Mouse (Mus musculus) CH12.LX (cell line): ENCODE results near the gene Icos. TPM values are rescaled to one million over a fixed set of nuclear protein-coding genes. Genes with fewer than 3 reads are reported as not detected.

ENCODE experiments used
- DNase-seq: peaks from one replicate; pipeline ENCODE4 v3.0.0-alpha.2; 2013; ENCODE audit errors: extremely low read depth
- H3K27ac ChIP-seq: 2 replicates; pipeline ENCODE4 v1.5.1; 2012; ENCODE audit warnings: low read depth, mild to moderate bottlenecking, control low read depth, moderate library complexity; ENCODE audit not compliant: insufficient read depth
- H3K27me3 ChIP-seq: replicated peaks from 2 replicates; pipeline ENCODE3; 2012; ENCODE audit warnings: inconsistent platforms
- H3K36me3 ChIP-seq, 2 experiments: replicated peaks in 1 of 2; 2 replicates each; pipeline versions ENCODE3 to v1.6.1; 2012; ENCODE audit warnings: inconsistent platforms in 1 of 2, low read length in 1 of 2, mild to moderate bottlenecking in 1 of 2, mixed read lengths in 1 of 2, moderate library complexity in 1 of 2; ENCODE audit not compliant: control insufficient read depth in 1 of 2, insufficient read depth in 1 of 2
- H3K4me1 ChIP-seq, 2 experiments: 2 replicates each; pipeline ENCODE4 v1.6.1; 2012; ENCODE audit warnings: inconsistent platforms in 1 of 2, moderate library complexity in 1 of 2; ENCODE audit not compliant: insufficient read depth in 2 of 2, control insufficient read depth in 1 of 2
- H3K4me2 ChIP-seq: 2 replicates; pipeline ENCODE4 v1.6.1; 2012; ENCODE audit warnings: low read depth, mild to moderate bottlenecking, control low read depth; ENCODE audit not compliant: poor library complexity, insufficient read depth, severe bottlenecking
- H3K4me3 ChIP-seq, 3 experiments: fragments of 150-350 bp in 1 of 3; sonication (generic) in 1 of 3; replicated peaks in 1 of 3; 2 replicates each; pipeline versions ENCODE3 to v1.5.1; 2011 to 2012; ENCODE audit warnings: low read depth in 2 of 3, low read length in 2 of 3, mild to moderate bottlenecking in 2 of 3, moderate library complexity in 2 of 3, control low read depth in 1 of 3, improper control_type of control experiment in 1 of 3, inconsistent platforms in 1 of 3, mixed read lengths in 1 of 3; ENCODE audit not compliant: poor library complexity in 1 of 3
- H3K79me2 ChIP-seq: replicated peaks from 2 replicates; pipeline ENCODE4 v1.6.1; 2012; ENCODE audit warnings: mild to moderate bottlenecking, moderate library complexity; ENCODE audit not compliant: control insufficient read depth, poor library complexity, insufficient read depth, severe bottlenecking; ENCODE audit errors: extremely low read depth
- H3K9ac ChIP-seq: 2 replicates; pipeline ENCODE4 v1.6.1; 2012; ENCODE audit warnings: low read depth, mild to moderate bottlenecking, control low read depth, moderate library complexity; ENCODE audit not compliant: insufficient read depth
- H3K9me3 ChIP-seq: replicated peaks from 2 replicates; pipeline ENCODE3; 2012; ENCODE audit warnings: low read length, inconsistent platforms, mixed read lengths
- BHLHE40 ChIP-seq: IDR thresholded peaks from 2 replicates; pipeline ENCODE4 v1.6.1; 2011; ENCODE audit warnings: mild to moderate bottlenecking, low read depth, low read length, improper control_type of control experiment
- CHD2 ChIP-seq: IDR thresholded peaks from 2 replicates; pipeline ENCODE4 v1.6.1; 2011; ENCODE audit warnings: low read length, improper control_type of control experiment
- CTCF ChIP-seq, 2 experiments: IDR thresholded peaks in 1 of 2; conservative IDR thresholded peaks in 1 of 2; 2 replicates each; pipeline ENCODE4 v1.5.1; 2011 to 2012; ENCODE audit warnings: low read depth in 2 of 2, low read length in 2 of 2, improper control_type of control experiment in 1 of 2, inconsistent platforms in 1 of 2, mild to moderate bottlenecking in 1 of 2, moderate library complexity in 1 of 2
- ELF1 ChIP-seq: IDR thresholded peaks from 2 replicates; pipeline ENCODE4 v1.6.1; 2014; ENCODE audit warnings: low read depth, mild to moderate bottlenecking, inconsistent platforms, low read length, improper control_type of control experiment
- EP300 ChIP-seq: IDR thresholded peaks from 2 replicates; pipeline ENCODE4 v1.6.1; 2011; ENCODE audit warnings: low read length, improper control_type of control experiment
- GABPA ChIP-seq: IDR thresholded peaks from 2 replicates; pipeline ENCODE4 v1.6.1; 2012; ENCODE audit warnings: low read depth, low read length, improper control_type of control experiment, inconsistent platforms; ENCODE audit not compliant: insufficient replicate concordance
- HCFC1 ChIP-seq: IDR thresholded peaks from 2 replicates; pipeline ENCODE4 v1.6.1; 2012; ENCODE audit warnings: low read depth, mild to moderate bottlenecking, inconsistent platforms, low read length, improper control_type of control experiment
- IRF4 ChIP-seq: IDR thresholded peaks from 2 replicates; pipeline ENCODE4 v1.6.1; 2014; ENCODE audit warnings: low read depth, mild to moderate bottlenecking, inconsistent platforms, low read length, improper control_type of control experiment
- MAFK ChIP-seq: IDR thresholded peaks from 2 replicates; pipeline ENCODE4 v1.6.1; 2011; ENCODE audit warnings: low read length, improper control_type of control experiment; ENCODE audit not compliant: insufficient replicate concordance
- MAX ChIP-seq: IDR thresholded peaks from 2 replicates; pipeline ENCODE4 v1.6.1; 2011; ENCODE audit warnings: low read length, improper control_type of control experiment
- MEF2A ChIP-seq: IDR thresholded peaks from 2 replicates; pipeline ENCODE4 v1.6.1; 2014; ENCODE audit warnings: low read depth, mild to moderate bottlenecking, inconsistent platforms, low read length, improper control_type of control experiment, borderline replicate concordance
- MXI1 ChIP-seq: IDR thresholded peaks from 2 replicates; pipeline ENCODE4 v1.6.1; 2011; ENCODE audit warnings: mild to moderate bottlenecking, low read depth, low read length, improper control_type of control experiment
- NELFE ChIP-seq: IDR thresholded peaks from 2 replicates; pipeline ENCODE4 v1.6.1; 2011; ENCODE audit warnings: low read depth, low read length, improper control_type of control experiment
- NRF1 ChIP-seq: IDR thresholded peaks from 2 replicates; pipeline ENCODE4 v1.6.1; 2014; ENCODE audit warnings: low read depth, mild to moderate bottlenecking, inconsistent platforms, low read length, improper control_type of control experiment, moderate library complexity
- POLR2A ChIP-seq: IDR thresholded peaks from 2 replicates; pipeline ENCODE4 v1.6.1; 2011; ENCODE audit warnings: low read depth, mild to moderate bottlenecking, improper control_type of control experiment, low read length
- RCOR1 ChIP-seq: conservative IDR thresholded peaks from 2 replicates; pipeline ENCODE4 v1.6.1; 2012; ENCODE audit warnings: low read depth, mild to moderate bottlenecking, inconsistent platforms, low read length, improper control_type of control experiment
- SIN3A ChIP-seq: IDR thresholded peaks from 2 replicates; pipeline ENCODE4 v1.6.1; 2012; ENCODE audit warnings: low read length, improper control_type of control experiment, inconsistent platforms
- SMC3 ChIP-seq: IDR thresholded peaks from 2 replicates; pipeline ENCODE4 v1.6.1; 2011; ENCODE audit warnings: low read depth, low read length, improper control_type of control experiment
- TBP ChIP-seq: conservative IDR thresholded peaks from 2 replicates; pipeline ENCODE4 v1.6.1; 2011; ENCODE audit warnings: low read depth, low read length, improper control_type of control experiment
- USF1 ChIP-seq: IDR thresholded peaks from 2 replicates; pipeline ENCODE4 v1.6.1; 2014; ENCODE audit warnings: low read depth, mild to moderate bottlenecking, inconsistent platforms, low read length, improper control_type of control experiment
- ZC3H11A ChIP-seq: IDR thresholded peaks from 2 replicates; pipeline ENCODE4 v1.6.1; 2012; ENCODE audit warnings: low read depth, mild to moderate bottlenecking, inconsistent platforms, low read length, improper control_type of control experiment
- ZKSCAN1 ChIP-seq: IDR thresholded peaks from 2 replicates; pipeline ENCODE4 v1.6.1; 2012; ENCODE audit warnings: low read depth, inconsistent platforms, low read length, improper control_type of control experiment, borderline replicate concordance
- ZMIZ1 ChIP-seq: IDR thresholded peaks from 2 replicates; pipeline ENCODE4 v1.6.1; 2012; ENCODE audit warnings: low read depth, mild to moderate bottlenecking, inconsistent platforms, low read length, improper control_type of control experiment
- ZNF384 ChIP-seq: IDR thresholded peaks from 2 replicates; pipeline ENCODE4 v1.6.1; 2012; ENCODE audit warnings: low read depth, low read length, improper control_type of control experiment, inconsistent platforms
- dilution Hi-C: fragments of 300-500 bp; cut with MboI; formaldehyde crosslinking; loops from 2 replicates; pipeline ENCODE4 v1.14.3; 2020; ENCODE audit warnings: low sequenced_read_pairs; ENCODE audit not compliant: extremely low pct_unique_long_range_greater_than_20kb, extremely low pct_ligation_motif_present
- in situ Hi-C: fragments of 300-500 bp; cut with MboI; formaldehyde crosslinking; loops from 3 replicates; pipeline ENCODE4 v1.14.3; 2019; ENCODE audit warnings: low sequenced_read_pairs, low pct_ligation_motif_present, low pct_unique_long_range_greater_than_20kb, mixed read lengths
- polyA plus RNA-seq: library from polyadenylated mRNA; unstranded; fragments of >175 nt; gene quantifications from 2 replicates; pipeline ENCODE4 v1.2.1, GENCODE M21; 2012; ENCODE audit warnings: low read depth; ENCODE audit not compliant: insufficient read length
- total RNA-seq, 2 experiments: library from RNA; depleted of rRNA; stranded (reverse); fragments of 300-350 nt in 1 of 2; fragments of >200 nt in 1 of 2; gene quantifications; 2 replicates each; pipeline ENCODE4 v1.2.3; 2012 to 2014

The Icos gene
- total and polyA plus RNA-seq, 3 experiments, result 0.08 TPM; not detected in 2

- DNase-seq, result no peak
- peaks cover 7 to 15% of the 10 kb centered on the region in 2 experiments for H3K4me1 ChIP-seq
- H3K27ac ChIP-seq, result no peak overlapping the region
- H3K9ac ChIP-seq, result no peak overlapping the region
- no peaks in the 10 kb centered on the region for H3K27me3 ChIP-seq
- dilution Hi-C loops (no loop called here), in situ Hi-C loops (no loop called here)
- no peak overlapping the region for H3K4me2 ChIP-seq
- H3K4me3 ChIP-seq, result no peak overlapping the region
- no peaks in the 10 kb centered on the region for H3K9me3 ChIP-seq
- H3K36me3 ChIP-seq, result no peaks in the 10 kb centered on the region
- H3K79me2 ChIP-seq, result no peaks in the 10 kb centered on the region
- TF ChIP-seq MXI1, result no peak
- no peak for TF ChIP-seq USF1
- TF ChIP-seq MAFK, result no peak
- TF ChIP-seq, all 38 proteins: peak for 0
These were observed 21.0 kb downstream of the Icos start for GRCm38 (mm10) chr1:60998689-60999088.

GRCm38 (mm10) chr1:61001786-61002354 is 24.1 kb downstream of the Icos start:
- Histone ChIP-seq H3K9me3 (no peaks in the 10 kb centered on the region), H3K27ac (no peak overlapping the region), H3K4me2 (peak overlapping the region; percentile 34), H3K4me3 (no peak overlapping the region), H3K27me3 (no peaks in the 10 kb centered on the region), H3K9ac (no peak overlapping the region), H3K36me3 (no peaks in the 10 kb centered on the region), H3K79me2 (no peaks in the 10 kb centered on the region), H3K4me1 (peaks cover 7 to 15% of the 10 kb centered on the region in 2 experiments)
- TF ChIP-seq IRF4, result peak; percentile 73
- peak; percentile 87 for TF ChIP-seq EP300
- TF ChIP-seq ZNF384, result no peak
- no peak for TF ChIP-seq GABPA
- no peak; the same call in 1 of the 2 replicates for TF ChIP-seq SIN3A
- no peak for TF ChIP-seq NRF1
- TF ChIP-seq TBP, result no peak
- TF ChIP-seq MAX, result no peak
- TF ChIP-seq MEF2A, result no peak
- TF ChIP-seq NELFE, result no peak
- TF ChIP-seq ZMIZ1, result no peak
- TF ChIP-seq RCOR1, result no peak
- TF ChIP-seq ZC3H11A, result no peak
- TF ChIP-seq ZKSCAN1, result no peak
- TF ChIP-seq CHD2, result no peak; the same call in 1 of the 2 replicates
- TF ChIP-seq BHLHE40, result no peak
- no peak for TF ChIP-seq CTCF (conservative IDR thresholded peaks at IDR 0.05 in 1 of 2, IDR thresholded peaks at IDR 0.05 in 1 of 2; ENCODE audit: low read depth in 2 of 2, low read length in 2 of 2)
- no peak for TF ChIP-seq HCFC1
- peak; percentile 20; the same call in 1 of the 2 replicates for TF ChIP-seq ELF1
- TF ChIP-seq POLR2A, result no peak
- TF ChIP-seq SMC3, result no peak
- DNase-seq, result peak; percentile 75
- in situ Hi-C loops, result no loop called here
- dilution Hi-C loops, result no loop called here
